Mouse (Mus musculus) T-cell, adult 2 months (primary cell): ENCODE data around the gene Gm49721.
"Not testable (repeated sequence)": the region's sequence is repeated elsewhere in the genome, so short reads cannot be mapped to it uniquely, and the experiment has no call there.

Source experiments
- DNase-seq: peaks from one replicate; pipeline ENCODE4 v3.0.0; 2022; ENCODE audit warnings: low spot score

Gene Gm49721

GRCm38 (mm10) chr17:6980144-6980543 lies 1.4 kb downstream of the Gm49721 start:
- DNase-seq: not testable (repeated sequence)

- DNase-seq: not testable (repeated sequence)
These were observed 7.4 kb downstream of the Gm49721 start for GRCm38 (mm10) chr17:6986118-6986517.

DNA sequence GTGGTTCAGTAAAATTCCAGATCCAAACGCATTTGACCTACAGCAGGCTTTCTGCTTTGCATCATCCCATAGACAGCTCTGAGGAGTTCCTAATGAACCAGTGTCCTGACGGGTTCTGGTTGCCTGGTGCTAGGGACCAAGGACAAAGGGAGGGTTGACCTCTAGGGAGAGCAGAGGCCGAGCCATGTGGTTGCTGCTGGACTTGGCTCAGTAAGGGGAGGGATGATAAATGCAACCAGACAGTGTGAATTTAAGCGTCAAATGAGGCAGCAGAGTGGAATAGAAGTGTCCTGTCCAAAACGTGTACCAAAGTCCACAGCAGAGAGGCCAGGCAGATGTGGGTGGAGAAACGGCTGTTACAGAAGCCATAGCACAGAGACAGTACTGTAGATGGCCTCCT lies 16.8 kb downstream of the Gm49721 start:
- not testable (repeated sequence) for DNase-seq

GRCm38 (mm10) chr17:6996826-6997225 lies 18.1 kb downstream of the Gm49721 start:
- DNase-seq: not testable (repeated sequence)

GRCm38 (mm10) chr17:6997778-6998490 lies 19.2 kb downstream of the Gm49721 start:
- not testable (repeated sequence) for DNase-seq

DNA sequence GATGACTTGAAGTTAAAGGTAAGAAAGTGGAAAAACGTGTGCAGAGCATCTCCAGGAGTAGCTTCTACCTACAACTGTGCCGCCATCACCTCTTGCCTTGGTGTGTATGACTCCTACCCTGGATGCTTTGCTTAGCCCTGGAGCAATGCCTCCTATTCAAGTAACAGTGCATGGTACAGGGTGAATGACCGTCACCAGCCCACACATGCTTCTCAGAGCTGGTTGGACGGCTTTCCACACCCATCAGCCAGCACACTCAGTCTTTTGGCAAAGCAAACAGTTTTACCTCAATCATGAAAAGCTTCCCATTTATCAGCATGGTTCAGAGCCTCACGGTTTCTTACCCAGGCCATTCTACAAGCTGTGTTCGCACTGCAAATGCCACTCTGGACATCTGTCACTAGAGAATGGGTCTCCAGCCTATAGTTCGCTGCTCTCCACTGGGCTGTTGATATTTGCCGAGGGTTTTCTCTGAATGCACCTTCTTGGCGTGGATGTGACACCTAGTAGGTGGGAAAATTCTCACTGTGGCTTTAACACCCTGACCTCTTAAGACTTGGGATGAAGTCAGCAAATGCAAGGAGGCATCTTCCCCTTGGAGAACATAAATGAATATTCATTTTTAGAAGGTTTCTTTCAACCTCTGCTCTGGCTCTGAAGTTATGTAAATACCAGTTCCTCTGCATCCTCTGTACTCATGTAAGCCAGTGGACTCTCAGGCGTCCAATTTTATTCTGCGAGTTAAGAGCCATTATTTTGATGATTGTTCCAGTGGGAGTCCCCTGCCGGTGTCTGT lies 23.3 kb downstream of the Gm49721 start:
- not testable (repeated sequence) for DNase-seq

- not testable (repeated sequence) for DNase-seq
These were observed 24.7 kb downstream of the Gm49721 start for GRCm38 (mm10) chr17:7003392-7003791.

DNA sequence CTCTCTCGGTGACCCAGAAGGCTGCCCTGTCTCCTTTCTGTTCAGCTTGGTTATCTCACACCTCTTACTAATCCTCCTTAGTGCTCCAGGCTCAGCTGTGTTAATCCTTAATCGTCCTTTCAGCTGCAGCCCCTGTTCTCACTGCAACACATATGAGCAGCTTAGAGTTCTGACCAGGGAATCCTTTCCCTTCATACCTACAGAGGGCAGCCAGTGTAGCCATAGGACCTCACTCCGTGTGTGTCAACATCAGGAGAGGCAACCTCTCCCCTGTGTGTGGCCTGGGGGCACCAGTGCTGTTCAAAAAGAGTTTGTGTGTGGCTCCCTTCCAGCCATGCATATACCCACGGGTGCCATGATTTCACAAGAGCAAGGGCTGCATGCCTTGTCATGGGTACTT lies 26.9 kb downstream of the Gm49721 start:
- DNase-seq: not testable (repeated sequence)

GRCm38 (mm10) chr17:7008885-7009284 lies 30.2 kb downstream of the Gm49721 start:
- not testable (repeated sequence) for DNase-seq

- DNase-seq: not testable (repeated sequence)
These were observed 30.7 kb downstream of the Gm49721 start for GRCm38 (mm10) chr17:7009440-7009839.

GRCm38 (mm10) chr17:7009901-7010300 lies 31.2 kb downstream of the Gm49721 start:
- DNase-seq: not testable (repeated sequence)

DNA sequence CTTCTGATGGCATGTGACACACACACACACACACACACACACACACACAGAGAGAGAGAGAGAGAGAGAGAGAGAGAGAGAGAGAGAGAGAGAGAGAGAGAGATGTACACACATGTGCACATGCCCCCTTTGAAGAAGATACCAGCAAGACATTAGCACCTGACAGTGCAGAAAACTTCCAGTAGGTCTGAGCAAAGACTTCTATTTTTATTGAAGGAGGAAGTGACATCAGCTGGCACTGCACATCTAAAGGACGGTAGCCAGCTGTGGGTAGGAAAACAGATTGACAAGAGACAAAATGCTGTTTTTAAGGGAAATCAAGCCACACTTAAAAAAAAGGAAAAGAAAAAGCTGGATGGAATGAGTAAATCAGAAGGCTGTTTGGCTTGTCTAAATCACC lies 35.5 kb downstream of the Gm49721 start:
- not testable (repeated sequence) for DNase-seq

- DNase-seq: not testable (repeated sequence)
These were observed 46.6 kb downstream of the Gm49721 start, which contains the start of gene Gm1604a for GRCm38 (mm10) chr17:7025257-7025656. Gm1604a (plus strand) TSS chr17:7025568.

- DNase-seq: not testable (repeated sequence)
These were observed 47.2 kb downstream of the Gm49721 start for GRCm38 (mm10) chr17:7025764-7026346.

DNA sequence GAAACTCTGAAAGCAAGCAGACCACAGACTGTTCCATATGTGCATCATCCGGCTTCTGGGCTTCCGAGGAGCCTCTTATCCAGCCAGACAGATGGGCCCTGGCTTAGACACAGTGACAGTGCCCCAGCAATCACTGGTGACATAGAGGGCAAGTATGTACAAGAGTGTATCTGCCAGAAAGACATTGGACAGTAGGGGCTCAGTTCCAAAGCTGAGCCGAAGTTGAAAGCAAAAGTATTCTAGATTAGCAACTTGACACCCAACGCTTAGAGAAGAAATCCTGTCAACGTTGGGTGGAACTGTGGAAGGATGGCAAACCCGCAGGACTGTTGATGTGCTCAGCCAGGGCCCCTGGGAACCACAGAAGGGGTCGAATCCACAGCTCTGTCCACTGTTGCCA lies 51.5 kb downstream of the Gm49721 start:
- not testable (repeated sequence) for DNase-seq

GRCm38 (mm10) chr17:7030622-7031174 lies 52.0 kb downstream of the Gm49721 start:
- not testable (repeated sequence) for DNase-seq

- DNase-seq: not testable (repeated sequence)
These were observed 54.8 kb downstream of the Gm49721 start for GRCm38 (mm10) chr17:7033192-7034166.

DNA sequence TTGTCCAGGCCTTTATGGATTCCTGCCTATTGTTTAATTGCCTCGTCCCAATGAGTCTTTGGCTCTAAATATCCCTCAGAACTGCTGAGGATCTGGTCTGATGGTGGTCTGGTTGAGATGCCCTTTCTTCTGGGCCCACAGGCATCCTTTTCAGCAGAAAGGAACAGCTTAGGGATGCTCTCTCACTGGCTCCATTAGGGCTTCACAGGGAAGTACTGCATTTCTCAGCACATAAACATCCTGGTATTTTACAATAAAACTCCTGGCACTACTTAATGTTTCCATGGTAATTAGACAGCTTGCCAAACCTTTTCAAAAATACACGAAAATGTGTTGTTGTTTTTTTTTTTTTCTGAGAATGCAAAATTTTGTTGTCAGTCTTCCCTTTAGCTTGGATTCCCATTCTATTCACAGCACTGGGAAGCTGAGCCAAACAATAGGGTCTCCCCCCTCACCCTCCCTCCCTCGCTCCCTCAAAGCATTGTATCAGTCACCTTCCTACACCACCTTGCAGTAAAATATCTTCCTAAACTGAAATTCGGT lies 90.4 kb downstream of the Gm49721 start:
- DNase-seq: not testable (repeated sequence)

DNA sequence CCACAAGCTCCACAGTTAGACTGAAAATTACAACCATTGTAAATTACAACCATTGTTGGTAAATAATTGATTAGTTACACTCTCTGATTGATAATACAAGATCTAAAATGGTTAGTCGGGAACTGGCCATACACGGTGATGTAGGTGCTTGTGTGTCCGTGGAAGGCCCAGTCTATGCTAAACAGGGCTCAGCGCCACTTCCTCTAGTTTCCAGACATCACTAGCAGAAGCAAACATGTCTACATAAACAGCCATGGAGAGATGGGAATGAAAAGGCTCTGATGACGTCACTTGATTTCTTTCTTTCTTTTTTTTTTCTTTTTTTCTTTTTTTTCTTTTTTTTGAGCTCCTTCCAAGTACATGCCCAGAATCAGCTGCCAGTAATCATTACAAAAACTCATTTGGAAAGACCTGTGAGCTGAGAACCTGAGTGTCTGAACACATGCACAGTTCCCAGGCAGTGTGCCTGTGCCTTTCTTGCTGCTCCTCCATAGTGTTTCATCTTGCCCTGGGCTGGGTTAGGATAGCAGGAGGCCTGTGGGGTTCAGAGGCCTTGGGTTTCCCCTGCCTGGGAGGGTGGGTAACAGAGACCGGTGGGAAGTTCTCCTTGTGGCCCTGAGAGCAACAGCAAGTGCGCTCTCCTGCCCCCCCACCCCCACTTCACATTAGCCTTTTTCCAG lies 91.0 kb downstream of the Gm49721 start:
- DNase-seq: not testable (repeated sequence)

DNA sequence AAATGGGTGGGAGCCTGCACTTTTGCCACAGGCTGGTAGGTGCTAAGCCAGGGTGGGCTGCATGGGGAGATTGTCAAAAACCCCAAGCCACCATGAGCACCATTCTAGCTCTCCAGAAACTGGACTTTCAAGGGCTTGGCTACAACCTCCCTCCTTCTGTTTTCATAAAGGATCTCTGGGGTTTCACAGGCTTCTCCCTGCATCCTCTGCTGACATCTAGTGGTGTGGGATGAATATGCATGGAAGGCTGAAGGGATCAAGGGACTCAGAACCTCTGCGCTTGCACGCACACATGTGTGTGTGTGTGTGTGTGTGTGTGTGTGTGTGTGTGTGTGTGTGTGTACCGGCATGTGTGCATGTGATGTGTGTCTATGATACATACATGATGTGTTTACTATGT lies 95.8 kb downstream of the Gm49721 start:
- DNase-seq: peak; percentile 53
